Mouse (Mus musculus): Measurements from ENCODE around the gene Camp.

DNA sequence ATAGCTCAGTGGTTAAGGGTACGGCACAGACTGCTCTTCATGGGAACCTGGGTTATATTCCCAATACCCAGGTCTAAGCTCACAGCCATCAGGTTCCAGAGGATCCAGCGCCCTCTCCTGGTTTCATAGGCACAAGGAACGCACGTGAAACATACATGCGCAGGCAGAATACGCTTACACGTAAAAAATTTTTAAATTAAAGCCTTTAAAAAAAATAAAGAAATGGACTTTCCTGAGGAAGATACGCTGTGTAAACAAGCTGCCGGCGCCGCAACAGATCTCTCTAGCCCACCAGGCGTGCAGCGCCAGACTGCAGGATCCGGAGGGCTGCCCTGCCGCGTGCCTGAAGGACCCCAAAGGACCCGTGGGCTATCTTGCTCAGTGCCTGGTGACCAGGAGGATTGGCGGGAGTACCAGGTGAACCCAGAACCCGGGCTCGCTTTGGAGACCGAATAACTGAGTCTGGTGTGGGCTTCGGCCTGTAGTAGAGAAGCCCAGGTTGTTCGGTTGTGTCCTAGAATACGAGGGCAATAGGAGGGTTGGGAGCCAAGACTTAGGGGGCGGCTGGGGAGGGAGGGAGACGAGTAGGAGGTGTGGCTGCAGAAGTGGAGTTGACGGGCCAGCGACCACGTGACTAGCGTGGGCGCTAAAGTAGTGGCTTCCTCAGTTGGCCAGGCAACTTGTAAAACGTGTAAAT lies 16.9 kb downstream of the Camp start, which contains the start of gene Nme6:
- TF ChIP-seq CTCF (IDR thresholded peaks at IDR 0.05; ENCODE audit: extremely low read depth, insufficient read depth, insufficient read length, insufficient replicate concordance) = peak; percentile 33; the same call in 1 of the 2 replicates
- TF ChIP-seq POLR2A (IDR thresholded peaks at IDR 0.05; ENCODE audit: low read depth, low read length) = no peak; the same call in 1 of the 2 replicates

Measured in spleen, adult 2 months (tissue).